Mouse (Mus musculus) kidney, adult 2 months (tissue): ENCODE results near the gene Fbxw14. TPM values are rescaled to one million over a fixed set of nuclear protein-coding genes. Genes with fewer than 3 reads are reported as not detected.
"Not testable (repeated sequence)": the region's sequence is repeated elsewhere in the genome, so short reads cannot be mapped to it uniquely, and the experiment has no call there.

Experiments
- DNase-seq: peaks from one replicate; pipeline ENCODE4 v3.0.0; 2021
- H3K27ac ChIP-seq: fragments of 200-500 bp; 2 replicates; pipeline ENCODE4 v1.5.1; 2012; ENCODE audit warnings: low read depth, low read length, control low read depth, inconsistent platforms; ENCODE audit not compliant: insufficient read depth
- H3K27me3 ChIP-seq: fragments of 200-500 bp; replicated peaks from 2 replicates; pipeline ENCODE4 v1.6.1; 2012; ENCODE audit warnings: mild to moderate bottlenecking, moderate library complexity, low read length, inconsistent platforms; ENCODE audit not compliant: control insufficient read depth, insufficient read depth
- H3K36me3 ChIP-seq: fragments of 200-500 bp; 2 replicates; pipeline ENCODE4 v1.6.1; 2012; ENCODE audit warnings: mild to moderate bottlenecking, moderate library complexity, low read length, inconsistent platforms; ENCODE audit not compliant: control insufficient read depth, insufficient read depth
- H3K4me1 ChIP-seq: fragments of 200-500 bp; 2 replicates; pipeline ENCODE4 v1.6.1; 2011; ENCODE audit warnings: low read length; ENCODE audit not compliant: control insufficient read depth, insufficient read depth
- H3K4me3 ChIP-seq: fragments of 200-500 bp; 2 replicates; pipeline ENCODE4 v1.5.1; 2011; ENCODE audit warnings: mild to moderate bottlenecking, low read depth, low read length, control low read depth; ENCODE audit not compliant: insufficient read depth
- CTCF ChIP-seq: fragments of 200-500 bp; conservative IDR thresholded peaks from 2 replicates; pipeline ENCODE4 v1.5.1; 2011; ENCODE audit warnings: low read depth, mild to moderate bottlenecking, control low read depth, low read length, moderate library complexity, mixed read lengths; ENCODE audit not compliant: insufficient read depth, insufficient read length
- POLR2A ChIP-seq: fragments of 200-500 bp; IDR thresholded peaks from one replicate; pipeline ENCODE4 v1.6.1; 2011; ENCODE audit warnings: low read depth, low read length, control low read depth
- WGBS: fragments of 180-500 bp; shearing (Covaris S2); methylation state at CpG from one replicate; pipeline ENCODE4 v1.1.7; 2018; 5-methylcytosine and 5-hydroxymethylcytosine counted together
- polyA plus RNA-seq: library from polyadenylated mRNA; depleted of rRNA; stranded (reverse); fragments of >200 nt; gene quantifications from 2 replicates; pipeline ENCODE4 v1.2.3, GENCODE M21; 2012; rRNA removed

The Fbxw14 gene
- polyA plus RNA-seq: not detected in 2 replicates

DNA sequence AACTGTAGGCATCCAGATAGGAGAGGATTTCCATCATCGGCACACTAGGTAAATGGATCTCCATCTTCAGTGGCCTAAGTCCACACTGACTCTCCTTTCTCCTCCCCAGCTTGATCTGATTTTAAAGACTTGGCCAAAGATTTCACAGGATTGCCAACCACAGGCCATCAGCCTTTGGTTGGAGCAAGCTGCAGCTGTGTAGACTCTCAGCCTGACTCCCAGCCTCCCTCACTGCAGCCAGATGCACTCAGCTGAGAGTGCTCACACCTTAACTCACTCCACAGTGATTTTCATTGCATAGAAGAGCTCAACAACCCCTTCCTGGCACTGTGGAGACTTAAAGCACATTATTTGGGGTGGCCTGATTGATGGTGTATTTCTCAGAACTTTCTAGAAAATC, at the start of gene Fbxw14:
Gene Fbxw14, minus strand, starts transcription at position 101 of the 400 bp plus-strand sequence.
- H3K36me3 ChIP-seq, H3K27me3 ChIP-seq, H3K4me1 ChIP-seq, DNase-seq, H3K4me3 ChIP-seq, H3K27ac ChIP-seq: not testable (repeated sequence)
- WGBS: 100% methylated on average over 1 of the region's 1 CpGs

DNA sequence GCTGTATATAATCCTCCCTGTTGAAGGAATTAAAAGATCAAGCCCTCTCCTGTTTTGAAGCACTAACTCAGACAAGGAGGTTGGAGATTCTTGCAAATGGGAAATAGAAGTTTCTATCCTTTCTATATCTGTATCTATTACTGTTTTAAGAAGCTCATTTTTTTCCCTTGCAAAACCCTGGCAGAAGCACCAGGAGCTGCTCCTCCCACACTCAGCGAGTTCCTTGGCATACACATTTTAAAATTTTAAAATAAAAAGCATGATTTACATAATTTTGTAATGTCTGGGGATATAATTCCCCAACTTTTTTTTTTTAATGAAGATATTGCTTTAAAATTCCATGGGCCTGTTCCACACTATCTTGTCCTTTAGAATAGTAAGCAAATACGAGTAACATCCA, 24.4 kb downstream of the Fbxw14 start:
- Histone ChIP-seq H3K36me3 (no peaks in the 10 kb centered on the region), H3K27me3 (no peaks in the 10 kb centered on the region; the same call in 1 of the 2 replicates), H3K4me1 (no peaks in the 10 kb centered on the region), H3K4me3 (no peak overlapping the region), H3K27ac (no peak overlapping the region)
- 74% methylated on average over 2 of the region's 2 CpGs for WGBS
- TF ChIP-seq POLR2A (no peak), CTCF (no peak)
- DNase-seq: no peak

DNA sequence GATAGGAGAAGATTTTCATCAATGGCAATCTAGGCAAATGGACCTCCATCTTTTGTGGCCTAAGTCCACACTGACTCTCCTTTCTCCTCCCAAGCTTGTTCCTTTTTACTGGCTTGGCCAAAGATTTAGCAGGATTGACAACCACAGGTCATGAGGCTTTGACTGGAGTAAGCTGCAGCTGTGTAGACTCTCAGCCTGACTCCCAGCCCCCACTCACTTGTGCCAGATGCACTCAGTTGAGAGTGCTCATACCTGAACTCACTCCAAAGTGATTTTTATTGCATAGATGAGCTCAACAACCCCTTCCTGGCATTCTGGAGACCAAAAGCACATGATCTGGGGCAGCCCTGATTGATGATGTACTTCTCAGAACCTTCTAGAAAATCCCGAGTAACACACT, 52.8 kb downstream of the Fbxw14 start, which contains the start of gene Fbxw20:
Gene Fbxw20, minus strand, starts transcription at position 101 of the 400 bp plus-strand sequence.
- no peak for DNase-seq
- 81% methylated on average over 1 of the region's 1 CpGs for WGBS
- H3K36me3 ChIP-seq: no peaks in the 10 kb centered on the region

More for the DNA sequence above, 52.8 kb downstream of the Fbxw14 start, which contains the start of gene Fbxw20:
- no peak within 1 kb of the TSS for H3K4me3 ChIP-seq
- H3K27me3 ChIP-seq: no peaks in the 10 kb centered on the region
- no peak within 1 kb of the TSS for H3K27ac ChIP-seq
- TF ChIP-seq POLR2A (no peak), CTCF (no peak)
- no peaks in the 10 kb centered on the region for H3K4me1 ChIP-seq

Other genes starting within 250 kb of the Fbxw14 start
- gene Shisa5, start 249.1 kb downstream of the Fbxw14 start, polyA plus RNA-seq: 467 and 688 TPM in 2 replicates
- gene Trex1, start 227.9 kb downstream of the Fbxw14 start, polyA plus RNA-seq: 45.2 and 46.7 TPM in 2 replicates
- 20.2 and 20.9 TPM in 2 replicates for gene Atrip, start 213.6 kb downstream of the Fbxw14 start, polyA plus RNA-seq
- 11.4 and 11.7 TPM in 2 replicates for gene Ccdc51, start 205.2 kb downstream of the Fbxw14 start, polyA plus RNA-seq
- gene Tma7, start 205.1 kb downstream of the Fbxw14 start, polyA plus RNA-seq: 42.4 and 80.7 TPM in 2 replicates
- gene Plxnb1, start 192.3 kb downstream of the Fbxw14 start, polyA plus RNA-seq: 16.7 and 21.7 TPM in 2 replicates
- not detected in 2 replicates for gene Fbxw21, start 125.6 kb downstream of the Fbxw14 start, polyA plus RNA-seq
- gene Fbxw13, start 91.7 kb downstream of the Fbxw14 start, polyA plus RNA-seq: not detected in 2 replicates
- gene Fbxw20, start 52.9 kb downstream of the Fbxw14 start, polyA plus RNA-seq: not detected in 2 replicates
- gene Fbxw28, start 52.0 kb upstream of the Fbxw14 start, polyA plus RNA-seq: not detected in 2 replicates
- not detected in 2 replicates for gene Fbxw22, start 116.6 kb upstream of the Fbxw14 start, polyA plus RNA-seq
- not detected in 2 replicates for gene Fbxw16, start 161.5 kb upstream of the Fbxw14 start, polyA plus RNA-seq
- not detected in 2 replicates for gene Fbxw19, start 208.2 kb upstream of the Fbxw14 start, polyA plus RNA-seq